Mouse (Mus musculus): ENCODE data around the gene Olfr1201. TPM values are rescaled to one million over a fixed set of nuclear protein-coding genes. Genes with fewer than 3 reads are reported as not detected.

The Olfr1201 gene
- total and polyA plus RNA-seq, 3 experiments, result not detected

- DNase-seq, result no peak
- TF ChIP-seq EP300 (IDR thresholded peaks at IDR 0.05; ENCODE audit: insufficient read depth, low read depth, low read length) (no peak), CTCF (IDR thresholded peaks at IDR 0.05) (no peak), POLR2A (IDR thresholded peaks at IDR 0.05; ENCODE audit: insufficient read depth, low read depth, low read length) (no peak)
- Histone ChIP-seq H3K27me3 (ENCODE audit: control insufficient read depth, insufficient read depth, low read length) (no peaks in the 10 kb centered on the region), H3K79me2 (replicated peaks; ENCODE audit: control insufficient read depth, insufficient read depth, low read length) (no peaks in the 10 kb centered on the region), H3K4me3 (no peak within 1 kb of the TSS), H3K36me3 (ENCODE audit: control insufficient read depth, insufficient read depth, low read length) (no peaks in the 10 kb centered on the region), H3K27ac (no peak within 1 kb of the TSS), H3K9ac (ENCODE audit: low read depth, low read length) (no peak within 1 kb of the TSS), H3K4me1 (ENCODE audit: control insufficient read depth, insufficient read depth, low read length) (no peaks in the 10 kb centered on the region)
- WGBS, result 77% methylated on average over 2 of the region's 2 CpGs
- intact Hi-C loops (cut with DNase I), result no loop called here
These were observed 36.6 kb downstream of the Olfr1201 start, which contains the start of gene Olfr1205 for GRCm38 (mm10) chr2:88829437-88829836. Gene Olfr1205 (plus strand): TSS chr2:88829737.

GRCm38 (mm10) chr2:88838477-88838876 is 45.6 kb downstream of the Olfr1201 start:
- intact Hi-C loops (cut with DNase I), result no loop called here

More at GRCm38 (mm10) chr2:88838477-88838876, 45.6 kb downstream of the Olfr1201 start:
- no peaks in the 10 kb centered on the region for H3K79me2 ChIP-seq (replicated peaks; ENCODE audit: control insufficient read depth, insufficient read depth, low read length)
- no peak overlapping the region for H3K27ac ChIP-seq
- no peaks in the 10 kb centered on the region for H3K4me1 ChIP-seq (ENCODE audit: control insufficient read depth, insufficient read depth, low read length)
- H3K9ac ChIP-seq (ENCODE audit: low read depth, low read length), result no peak overlapping the region
- no peaks in the 10 kb centered on the region for H3K36me3 ChIP-seq (ENCODE audit: control insufficient read depth, insufficient read depth, low read length)
- WGBS, result 57% methylated on average over 2 of the region's 2 CpGs
- DNase-seq, result no peak
- TF ChIP-seq POLR2A (IDR thresholded peaks at IDR 0.05; ENCODE audit: insufficient read depth, low read depth, low read length), result no peak
- TF ChIP-seq CTCF (IDR thresholded peaks at IDR 0.05), result no peak
- TF ChIP-seq EP300 (IDR thresholded peaks at IDR 0.05; ENCODE audit: insufficient read depth, low read depth, low read length), result no peak
- H3K4me3 ChIP-seq, result no peak overlapping the region
- no peaks in the 10 kb centered on the region for H3K27me3 ChIP-seq (ENCODE audit: control insufficient read depth, insufficient read depth, low read length)

Other genes starting within 250 kb of the Olfr1201 start
- not detected for gene Olfr1188, start 236.1 kb upstream of the Olfr1201 start, total RNA-seq (2021)
- not detected in 2 replicates for gene Olfr1188, start 236.1 kb upstream of the Olfr1201 start, polyA plus RNA-seq (2012; rRNA removed)
- gene Olfr1189, start 206.6 kb upstream of the Olfr1201 start, total RNA-seq (2021), result not detected
- not detected in 2 replicates for gene Olfr1189, start 206.6 kb upstream of the Olfr1201 start, polyA plus RNA-seq (2012; rRNA removed)
- not detected for gene Olfr1191-ps1, start 152.5 kb upstream of the Olfr1201 start, total RNA-seq (2021)
- not detected in 2 replicates for gene Olfr1191-ps1, start 152.5 kb upstream of the Olfr1201 start, polyA plus RNA-seq (2012; rRNA removed)
- not detected for gene Olfr1192-ps1, start 144.5 kb upstream of the Olfr1201 start, total RNA-seq (2021)
- gene Olfr1192-ps1, start 144.5 kb upstream of the Olfr1201 start, polyA plus RNA-seq (2012; rRNA removed), result not detected in 2 replicates
- not detected for gene Olfr1193, start 117.4 kb upstream of the Olfr1201 start, total RNA-seq (2021)
- not detected in 2 replicates for gene Olfr1193, start 117.4 kb upstream of the Olfr1201 start, polyA plus RNA-seq (2012; rRNA removed)
- not detected for gene Olfr1195, start 103.8 kb upstream of the Olfr1201 start, total RNA-seq (2021)
- gene Olfr1195, start 103.8 kb upstream of the Olfr1201 start, polyA plus RNA-seq (2012; rRNA removed), result not detected in 2 replicates
- not detected for gene Olfr1196, start 88.4 kb upstream of the Olfr1201 start, total RNA-seq (2021)
- not detected in 2 replicates for gene Olfr1196, start 88.4 kb upstream of the Olfr1201 start, polyA plus RNA-seq (2012; rRNA removed)
- gene Olfr1197, start 60.7 kb upstream of the Olfr1201 start, total RNA-seq (2021), result not detected
- not detected in 2 replicates for gene Olfr1197, start 60.7 kb upstream of the Olfr1201 start, polyA plus RNA-seq (2012; rRNA removed)
- not detected for gene Olfr1198, start 41.7 kb upstream of the Olfr1201 start, total RNA-seq (2021)
- gene Olfr1198, start 41.7 kb upstream of the Olfr1201 start, polyA plus RNA-seq (2012; rRNA removed), result not detected in 2 replicates
- gene Olfr1199, start 32.6 kb upstream of the Olfr1201 start, total RNA-seq (2021), result not detected
- gene Olfr1199, start 32.6 kb upstream of the Olfr1201 start, polyA plus RNA-seq (2012; rRNA removed), result not detected in 2 replicates
- not detected for gene Olfr1200, start 22.5 kb upstream of the Olfr1201 start, total RNA-seq (2021)
- gene Olfr1200, start 22.5 kb upstream of the Olfr1201 start, polyA plus RNA-seq (2012; rRNA removed), result not detected in 2 replicates
- gene Olfr1202, start 21.5 kb downstream of the Olfr1201 start, total RNA-seq (2021), result under 1 TPM in 1 of 2 experiments, not detected in 1; 0.07 TPM
- not detected in 2 replicates for gene Olfr1202, start 21.5 kb downstream of the Olfr1201 start, polyA plus RNA-seq (2012; rRNA removed)
- gene Olfr1205, start 36.7 kb downstream of the Olfr1201 start, total RNA-seq (2021), result not detected
- not detected in 2 replicates for gene Olfr1205, start 36.7 kb downstream of the Olfr1201 start, polyA plus RNA-seq (2012; rRNA removed)
- gene Olfr1204, start 56.3 kb downstream of the Olfr1201 start, total RNA-seq (2021), result not detected
- gene Olfr1204, start 56.3 kb downstream of the Olfr1201 start, polyA plus RNA-seq (2012; rRNA removed), result not detected in 2 replicates
- not detected for gene Olfr1206, start 70.2 kb downstream of the Olfr1201 start, total RNA-seq (2021)
- not detected in 2 replicates for gene Olfr1206, start 70.2 kb downstream of the Olfr1201 start, polyA plus RNA-seq (2012; rRNA removed)
- gene Olfr1208, start 109.3 kb downstream of the Olfr1201 start, total RNA-seq (2021), result not detected
- not detected in 2 replicates for gene Olfr1208, start 109.3 kb downstream of the Olfr1201 start, polyA plus RNA-seq (2012; rRNA removed)
- not detected for gene Olfr1209, start 122.1 kb downstream of the Olfr1201 start, total RNA-seq (2021)
- not detected in 2 replicates for gene Olfr1209, start 122.1 kb downstream of the Olfr1201 start, polyA plus RNA-seq (2012; rRNA removed)
- gene Olfr1211, start 145.1 kb downstream of the Olfr1201 start, total RNA-seq (2021), result not detected
- not detected in 2 replicates for gene Olfr1211, start 145.1 kb downstream of the Olfr1201 start, polyA plus RNA-seq (2012; rRNA removed)
- gene Olfr1212, start 160.9 kb downstream of the Olfr1201 start, total RNA-seq (2021), result not detected
- gene Olfr1212, start 160.9 kb downstream of the Olfr1201 start, polyA plus RNA-seq (2012; rRNA removed), result not detected in 2 replicates
- gene Gm13762, start 187.2 kb downstream of the Olfr1201 start, total RNA-seq (2021), result not detected
- not detected in 2 replicates for gene Gm13762, start 187.2 kb downstream of the Olfr1201 start, polyA plus RNA-seq (2012; rRNA removed)
- not detected for gene Olfr1214, start 199.6 kb downstream of the Olfr1201 start, total RNA-seq (2021)
- gene Olfr1214, start 199.6 kb downstream of the Olfr1201 start, polyA plus RNA-seq (2012; rRNA removed), result not detected in 2 replicates
- not detected for gene Olfr1215, start 213.9 kb downstream of the Olfr1201 start, total RNA-seq (2021)
- gene Olfr1215, start 213.9 kb downstream of the Olfr1201 start, polyA plus RNA-seq (2012; rRNA removed), result not detected in 2 replicates
- gene Olfr1216, start 225.3 kb downstream of the Olfr1201 start, total RNA-seq (2021), result not detected
- not detected in 2 replicates for gene Olfr1216, start 225.3 kb downstream of the Olfr1201 start, polyA plus RNA-seq (2012; rRNA removed)
- not detected for gene Olfr1217, start 239.0 kb downstream of the Olfr1201 start, total RNA-seq (2021)
- gene Olfr1217, start 239.0 kb downstream of the Olfr1201 start, polyA plus RNA-seq (2012; rRNA removed), result not detected in 2 replicates